Mouse (Mus musculus): ENCODE measurements at regions not wholly inside any gene's neighbourhood (a gene's known extent, or its start where the extent isn't known, plus 50 kb on each side); places are given as distances from the start of the nearest gene placed in this dataset.

GRCm38 (mm10) chr1:56206615-56207267, 430.5 kb downstream of the Hsfy2 start:
- no peaks in the 10 kb centered on the region for H3K9me3 ChIP-seq (ENCODE audit: low read depth, low read length)
- ATAC-seq (ENCODE audit: insufficient read depth): no peak
- no peak overlapping the region for H3K4me3 ChIP-seq (ENCODE audit: low read depth, low read length)
- DNase-seq: no peak
- no peaks in the 10 kb centered on the region for H3K36me3 ChIP-seq (ENCODE audit: insufficient read depth)
- 79% methylated on average over 10 of the region's 10 CpGs for WGBS
- H3K4me2 ChIP-seq: no peak overlapping the region
- no peaks in the 10 kb centered on the region for H3K4me1 ChIP-seq (ENCODE audit: insufficient read depth)
- H3K27ac ChIP-seq (ENCODE audit: low read depth): no peak overlapping the region
- no peak overlapping the region for H3K9ac ChIP-seq
- H3K27me3 ChIP-seq (ENCODE audit: insufficient read depth, low read length): no peaks in the 10 kb centered on the region
- no peak for TF ChIP-seq CTCF (IDR thresholded peaks at IDR 0.05; ENCODE audit: low read depth)

- no peak overlapping the region for H3K4me2 ChIP-seq
- DNase-seq (no peak), ATAC-seq (ENCODE audit: insufficient read depth) (no peak)
- no peaks in the 10 kb centered on the region for H3K27me3 ChIP-seq (ENCODE audit: insufficient read depth, low read length)
- no peaks in the 10 kb centered on the region for H3K36me3 ChIP-seq (ENCODE audit: insufficient read depth)
- whole genome bisulfite sequencing: 96% methylated on average over 2 of the region's 2 CpGs
- TF ChIP-seq CTCF (IDR thresholded peaks at IDR 0.05; ENCODE audit: low read depth): peak; percentile 52
- H3K27ac ChIP-seq (ENCODE audit: low read depth): no peak overlapping the region
- no peaks in the 10 kb centered on the region for H3K9me3 ChIP-seq (ENCODE audit: low read depth, low read length)
- no peaks in the 10 kb centered on the region for H3K4me1 ChIP-seq (ENCODE audit: insufficient read depth)
- H3K4me3 ChIP-seq (ENCODE audit: low read depth, low read length): no peak overlapping the region
- no peak overlapping the region for H3K9ac ChIP-seq
These were observed 442.0 kb downstream of the Hsfy2 start for GRCm38 (mm10) chr1:56195224-56195623.

DNA sequence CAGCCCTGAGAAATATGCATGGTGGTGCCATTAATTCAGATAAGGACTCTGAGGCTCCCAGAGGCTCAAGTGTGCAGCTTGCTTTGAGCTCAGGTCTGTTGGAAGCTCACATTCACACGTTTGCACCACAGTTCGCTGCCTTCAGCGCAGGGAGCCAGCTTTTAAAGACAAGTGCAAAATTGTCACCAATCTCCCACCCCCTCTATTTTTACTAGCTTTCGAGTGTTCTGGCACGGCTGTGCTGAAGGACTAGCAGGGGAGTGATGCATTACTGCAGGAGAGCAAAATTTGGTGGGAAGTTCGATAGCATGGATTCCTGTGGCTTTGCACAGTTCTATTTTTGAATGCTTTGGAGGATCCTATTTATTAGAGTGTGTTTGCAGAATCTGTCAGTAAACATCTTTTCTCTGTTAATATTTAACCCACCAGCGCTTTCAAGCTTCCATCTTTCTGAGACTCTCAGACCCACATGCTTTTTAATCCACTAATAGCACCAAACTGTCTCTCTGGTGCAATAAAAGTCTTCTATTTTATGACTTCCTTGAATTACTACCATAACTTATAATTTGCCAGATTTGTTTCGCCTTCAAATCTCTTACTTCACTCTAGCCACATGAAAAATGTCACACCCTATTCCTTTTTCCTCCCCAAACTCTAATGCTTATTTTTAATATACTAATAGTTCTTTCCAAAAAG, 453.6 kb downstream of the Hsfy2 start:
- no peaks in the 10 kb centered on the region for H3K27me3 ChIP-seq (ENCODE audit: insufficient read depth, low read length)
- H3K9me3 ChIP-seq (ENCODE audit: low read depth, low read length): no peaks in the 10 kb centered on the region
- TF ChIP-seq CTCF (IDR thresholded peaks at IDR 0.05; ENCODE audit: low read depth): no peak
- H3K36me3 ChIP-seq (ENCODE audit: insufficient read depth): no peaks in the 10 kb centered on the region
- 39% methylated on average over 8 of the region's 8 CpGs for WGBS
- no peak overlapping the region for H3K4me2 ChIP-seq
- peak; percentile 7 for DNase-seq
- H3K4me3 ChIP-seq (ENCODE audit: low read depth, low read length): no peak overlapping the region
- H3K4me1 ChIP-seq (ENCODE audit: insufficient read depth): 0 out of 2 replicates have a peak, but pooled peaks cover 3% of the 10 kb centered on the region
- no peak for ATAC-seq (ENCODE audit: insufficient read depth)
- no peak overlapping the region for H3K9ac ChIP-seq
- H3K27ac ChIP-seq (ENCODE audit: low read depth): no peak overlapping the region

DNA sequence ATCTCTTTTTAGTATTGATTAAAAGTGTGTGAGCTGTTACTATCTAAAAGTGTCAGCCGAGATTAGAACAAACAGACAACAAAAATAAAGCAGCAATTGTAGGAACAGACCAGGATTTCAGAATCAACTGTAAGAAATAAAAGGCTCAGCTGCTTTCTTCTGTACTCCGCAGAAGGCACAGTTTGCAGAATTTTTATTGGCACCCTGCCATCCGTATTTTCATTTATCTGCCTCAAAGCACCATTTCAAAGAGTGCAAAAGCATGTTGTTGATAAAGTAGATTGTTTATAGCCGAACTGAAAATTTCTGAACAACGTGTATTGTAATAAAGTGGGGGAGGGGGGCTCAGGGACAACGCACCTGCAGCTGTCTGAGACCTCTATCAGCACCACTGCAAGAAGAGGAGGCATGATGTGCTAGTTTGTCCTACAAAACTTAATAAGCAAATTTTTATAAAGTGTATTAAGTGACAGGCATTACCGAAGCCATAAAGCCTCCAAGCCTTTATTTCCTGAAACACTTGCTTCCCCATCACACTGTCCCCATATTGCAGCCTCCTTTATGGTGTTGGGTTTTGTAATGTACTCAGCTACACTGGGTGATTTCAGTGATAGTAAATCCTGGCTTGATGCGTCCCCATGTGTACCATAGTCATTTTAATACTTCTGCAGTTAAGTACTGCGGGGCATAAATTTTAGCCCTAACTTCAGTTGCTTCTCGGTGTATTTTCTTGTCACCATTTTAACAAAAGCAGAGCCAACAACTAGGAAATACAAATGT, 457.8 kb downstream of the Hsfy2 start:
- H3K27ac ChIP-seq (ENCODE audit: low read depth): no peak overlapping the region
- 58% methylated on average over 10 of the region's 10 CpGs for whole genome bisulfite sequencing
- 0 out of 2 replicates have a peak, but pooled peaks cover 3% of the 10 kb centered on the region for H3K4me1 ChIP-seq (ENCODE audit: insufficient read depth)
- no peaks in the 10 kb centered on the region for H3K36me3 ChIP-seq (ENCODE audit: insufficient read depth)
- no peak overlapping the region for H3K9ac ChIP-seq
- ATAC-seq (ENCODE audit: insufficient read depth) (no peak), DNase-seq (peak; percentile 77)
- H3K4me3 ChIP-seq (ENCODE audit: low read depth, low read length): no peak overlapping the region
- H3K27me3 ChIP-seq (ENCODE audit: insufficient read depth, low read length): no peaks in the 10 kb centered on the region
- H3K4me2 ChIP-seq: no peak overlapping the region
- TF ChIP-seq CTCF (IDR thresholded peaks at IDR 0.05; ENCODE audit: low read depth): no peak
- H3K9me3 ChIP-seq (ENCODE audit: low read depth, low read length): no peaks in the 10 kb centered on the region

DNA sequence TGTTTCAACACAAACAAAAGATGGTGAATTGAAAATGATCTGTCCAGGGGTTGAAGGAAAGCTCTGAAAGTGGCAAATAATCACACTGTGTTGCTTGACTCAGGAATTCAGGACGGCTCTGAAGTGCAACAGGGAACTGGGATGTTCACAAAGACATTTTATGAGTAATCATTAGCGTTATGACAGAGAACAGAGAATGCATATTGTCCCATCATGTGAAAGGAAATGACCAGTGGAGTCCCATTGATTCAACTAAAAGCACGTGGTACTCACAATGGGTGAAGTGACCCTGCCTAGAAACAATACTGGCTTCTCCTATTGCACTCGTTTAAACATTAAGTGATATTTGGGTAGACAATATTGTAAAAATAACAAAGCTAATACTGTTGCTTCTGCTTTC, 466.1 kb downstream of the Hsfy2 start:
- Histone ChIP-seq H3K4me1 (ENCODE audit: insufficient read depth) (no peaks in the 10 kb centered on the region), H3K4me3 (ENCODE audit: low read depth, low read length) (no peak overlapping the region), H3K9ac (no peak overlapping the region), H3K4me2 (no peak overlapping the region), H3K9me3 (ENCODE audit: low read depth, low read length) (no peaks in the 10 kb centered on the region), H3K27ac (ENCODE audit: low read depth) (no peak overlapping the region), H3K36me3 (ENCODE audit: insufficient read depth) (no peaks in the 10 kb centered on the region), H3K27me3 (ENCODE audit: insufficient read depth, low read length) (no peaks in the 10 kb centered on the region)
- WGBS: 60% methylated on average over 4 of the region's 4 CpGs
- ATAC-seq (ENCODE audit: insufficient read depth) (no peak), DNase-seq (no peak)
- no peak for TF ChIP-seq CTCF (IDR thresholded peaks at IDR 0.05; ENCODE audit: low read depth)

DNA sequence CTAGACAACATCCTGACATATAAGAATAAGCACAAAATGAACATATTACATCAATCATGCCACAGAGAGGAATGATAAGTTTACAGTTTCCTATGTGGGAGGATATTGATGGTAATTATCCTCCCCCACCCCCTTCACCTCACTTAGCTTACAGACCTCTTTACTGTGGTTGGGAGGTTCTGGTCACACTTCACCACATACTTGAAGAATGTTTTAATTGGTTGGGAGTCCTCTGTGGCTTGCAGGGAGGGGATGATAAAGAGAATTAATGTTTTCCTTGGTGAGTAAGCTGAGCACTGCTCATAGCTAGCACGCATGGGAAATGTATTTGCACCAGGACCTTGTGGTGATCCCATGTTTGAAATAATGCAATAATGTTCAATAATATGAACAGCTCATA, 468.5 kb downstream of the Hsfy2 start:
- no peak for ATAC-seq (ENCODE audit: insufficient read depth)

GRCm38 (mm10) chr1:56168063-56168462, 469.2 kb downstream of the Hsfy2 start:
- no peak for TF ChIP-seq CTCF (IDR thresholded peaks at IDR 0.05; ENCODE audit: low read depth)
- H3K27me3 ChIP-seq (ENCODE audit: insufficient read depth, low read length): no peaks in the 10 kb centered on the region

More for the DNA sequence above, 468.5 kb downstream of the Hsfy2 start:
- Histone ChIP-seq H3K27me3 (ENCODE audit: insufficient read depth, low read length) (no peaks in the 10 kb centered on the region), H3K4me1 (ENCODE audit: insufficient read depth) (no peaks in the 10 kb centered on the region), H3K9me3 (ENCODE audit: low read depth, low read length) (no peaks in the 10 kb centered on the region), H3K9ac (no peak overlapping the region), H3K4me3 (ENCODE audit: low read depth, low read length) (no peak overlapping the region), H3K36me3 (ENCODE audit: insufficient read depth) (no peaks in the 10 kb centered on the region), H3K27ac (ENCODE audit: low read depth) (no peak overlapping the region), H3K4me2 (no peak overlapping the region)
- 46% methylated on average over 1 of the region's 1 CpGs for WGBS
- TF ChIP-seq CTCF (IDR thresholded peaks at IDR 0.05; ENCODE audit: low read depth): no peak
- DNase-seq: no peak

More at GRCm38 (mm10) chr1:56168063-56168462, 469.2 kb downstream of the Hsfy2 start:
- 85% methylated on average over 4 of the region's 4 CpGs for WGBS
- ATAC-seq (ENCODE audit: insufficient read depth): no peak
- H3K4me1 ChIP-seq (ENCODE audit: insufficient read depth): no peaks in the 10 kb centered on the region
- H3K36me3 ChIP-seq (ENCODE audit: insufficient read depth): no peaks in the 10 kb centered on the region
- no peaks in the 10 kb centered on the region for H3K9me3 ChIP-seq (ENCODE audit: low read depth, low read length)
- no peak overlapping the region for H3K9ac ChIP-seq
- H3K27ac ChIP-seq (ENCODE audit: low read depth): no peak overlapping the region
- H3K4me3 ChIP-seq (ENCODE audit: low read depth, low read length): no peak overlapping the region
- H3K4me2 ChIP-seq: no peak overlapping the region
- no peak for DNase-seq

Data from lung, embryonic 14.5 days (tissue).